Mouse (Mus musculus): ENCODE data around the gene Emx1.
A peak's percentile ranks its signal among the peaks of the same experiment; 100 is the strongest.

Gene Emx1

DNA sequence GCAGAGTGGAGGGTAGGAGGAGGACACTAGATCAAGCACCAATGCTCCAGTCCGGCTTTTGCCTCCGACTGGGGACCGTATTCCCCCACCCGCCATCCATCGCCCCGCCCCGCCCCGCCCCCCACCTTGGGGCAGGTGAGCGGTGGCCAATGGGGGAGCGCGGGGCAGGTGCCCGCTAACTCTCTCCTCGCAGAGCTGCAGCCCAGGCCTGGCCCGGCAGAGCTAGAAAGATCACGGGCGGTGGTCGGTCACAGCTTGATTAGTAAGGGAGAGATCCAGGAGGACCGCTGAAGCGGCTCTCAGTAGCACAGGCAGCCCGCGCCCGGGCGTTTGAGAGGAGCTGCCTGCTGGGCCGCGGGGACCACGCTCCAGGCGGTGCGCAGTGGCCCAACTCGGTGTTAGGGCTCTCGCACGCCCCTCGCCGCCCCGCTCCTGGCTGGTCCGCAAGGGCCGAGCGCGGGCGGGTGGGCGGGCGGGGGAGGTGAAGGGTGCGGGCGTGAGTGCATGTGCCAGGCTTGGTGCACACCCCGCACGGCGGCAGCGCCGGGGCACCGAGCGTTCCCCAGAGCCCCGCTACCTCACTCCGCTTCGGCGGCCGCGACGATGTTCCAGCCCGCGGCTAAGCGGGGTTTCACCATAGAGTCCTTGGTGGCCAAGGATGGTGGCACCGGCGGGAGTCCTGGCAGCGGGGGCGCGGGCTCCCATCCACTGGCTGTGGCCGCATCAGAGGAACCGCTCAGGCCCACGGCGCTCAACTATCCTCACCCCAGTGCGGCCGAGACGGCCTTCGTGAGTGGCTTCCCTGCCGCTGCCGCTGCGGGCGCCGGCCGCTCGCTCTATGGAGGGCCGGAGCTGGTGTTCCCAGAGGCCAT lies at the start of gene Emx1:
Emx1 (plus strand) TSS at position 99 of the 872 bp plus-strand sequence.
- DNase-seq = peak; percentile 90

- DNase-seq = no peak
Observed at GRCm38 (mm10) chr6:85139534-85139933, 47.7 kb upstream of the Emx1 start.

DNA sequence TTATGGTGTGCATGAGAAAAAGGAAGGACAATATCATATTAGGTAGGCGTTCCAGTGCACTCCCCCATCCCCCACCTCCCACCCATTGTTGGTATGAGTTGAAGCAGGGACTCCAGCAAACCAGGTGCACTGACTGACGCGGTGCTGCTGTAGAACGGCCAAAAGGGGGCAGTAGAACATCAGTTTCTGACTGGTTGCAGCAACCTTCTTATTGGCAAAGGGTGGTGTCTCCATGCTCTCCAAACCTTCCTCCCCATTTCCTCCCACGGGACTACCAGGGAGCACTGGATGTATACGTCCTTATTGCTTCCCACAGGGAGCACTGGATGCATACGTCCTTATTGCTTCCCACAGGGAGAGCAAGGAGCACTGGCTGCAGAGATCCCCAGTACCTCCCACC lies 46.2 kb upstream of the Emx1 start:
- DNase-seq = peak; percentile 61

DNA sequence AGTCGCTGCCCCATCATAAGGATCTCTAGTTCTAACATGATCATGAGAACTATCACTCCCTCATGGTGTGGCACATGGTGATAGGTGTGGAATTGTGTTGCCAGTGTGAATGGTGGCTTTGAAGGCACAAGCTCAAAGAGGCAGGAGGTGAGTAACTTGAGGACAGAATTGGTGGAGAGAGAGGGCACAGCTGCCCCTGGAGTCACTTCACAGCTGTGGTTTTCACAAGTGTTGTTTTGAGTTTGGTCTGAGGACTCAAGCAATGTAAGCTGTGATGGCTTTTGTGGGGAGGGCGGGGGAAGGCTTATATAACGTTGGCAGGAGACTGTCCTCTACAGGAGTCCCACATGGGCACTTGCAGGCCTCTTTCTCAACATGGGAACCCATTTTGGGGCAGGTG lies 42.8 kb upstream of the Emx1 start:
- no peak for DNase-seq

DNA sequence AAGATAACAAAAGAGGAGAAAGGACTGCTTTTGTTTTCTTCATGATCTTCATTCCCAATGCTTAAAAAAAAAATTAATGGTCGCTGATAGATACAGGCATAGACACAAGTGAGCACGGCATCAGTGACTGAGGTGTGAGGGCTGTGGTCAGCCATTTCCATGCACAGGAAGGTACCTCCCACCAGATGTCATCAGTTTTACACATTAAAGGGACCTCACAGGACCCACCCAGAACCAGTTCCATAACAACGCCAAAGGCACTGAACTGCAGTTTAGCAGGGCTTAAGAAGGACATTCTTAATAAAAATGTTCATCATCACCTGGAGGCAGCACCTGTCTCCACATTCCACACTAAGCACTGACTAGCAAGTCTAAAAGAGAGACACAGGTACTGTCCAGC lies 39.6 kb upstream of the Emx1 start:
- no peak for DNase-seq

GRCm38 (mm10) chr6:85150386-85150785 lies 36.9 kb upstream of the Emx1 start:
- DNase-seq = no peak

GRCm38 (mm10) chr6:85153970-85154540 lies 33.2 kb upstream of the Emx1 start:
- DNase-seq = peak; percentile 82

- DNase-seq = peak; percentile 73
Observed at GRCm38 (mm10) chr6:85154861-85155528, 32.2 kb upstream of the Emx1 start.

DNA sequence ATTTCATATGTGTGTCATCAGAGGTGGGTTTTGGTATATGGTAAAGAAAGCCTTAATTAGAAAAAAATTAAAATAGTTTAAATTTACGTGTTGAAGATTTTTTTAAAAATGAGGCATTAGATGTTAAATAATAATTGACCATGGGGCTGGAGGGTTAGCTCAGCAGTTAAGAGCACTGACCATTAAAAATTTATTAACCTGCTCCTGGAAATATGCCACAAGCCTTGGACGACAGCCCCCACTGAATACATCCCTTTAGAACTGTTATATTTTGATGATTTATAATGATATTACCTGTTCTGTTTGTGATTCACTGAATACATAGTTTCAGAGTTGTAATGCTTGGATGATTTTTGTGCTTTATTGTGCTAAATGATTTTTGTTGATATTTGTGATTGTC lies 30.7 kb upstream of the Emx1 start:
- peak; percentile 31 for DNase-seq

- DNase-seq = peak; percentile 39
Observed at GRCm38 (mm10) chr6:85158040-85158804, 29.0 kb upstream of the Emx1 start.

GRCm38 (mm10) chr6:85159092-85159760 lies 28.0 kb upstream of the Emx1 start:
- peak; percentile 74 for DNase-seq

- DNase-seq = peak; percentile 86
Observed at GRCm38 (mm10) chr6:85160201-85160923, 26.9 kb upstream of the Emx1 start.

DNA sequence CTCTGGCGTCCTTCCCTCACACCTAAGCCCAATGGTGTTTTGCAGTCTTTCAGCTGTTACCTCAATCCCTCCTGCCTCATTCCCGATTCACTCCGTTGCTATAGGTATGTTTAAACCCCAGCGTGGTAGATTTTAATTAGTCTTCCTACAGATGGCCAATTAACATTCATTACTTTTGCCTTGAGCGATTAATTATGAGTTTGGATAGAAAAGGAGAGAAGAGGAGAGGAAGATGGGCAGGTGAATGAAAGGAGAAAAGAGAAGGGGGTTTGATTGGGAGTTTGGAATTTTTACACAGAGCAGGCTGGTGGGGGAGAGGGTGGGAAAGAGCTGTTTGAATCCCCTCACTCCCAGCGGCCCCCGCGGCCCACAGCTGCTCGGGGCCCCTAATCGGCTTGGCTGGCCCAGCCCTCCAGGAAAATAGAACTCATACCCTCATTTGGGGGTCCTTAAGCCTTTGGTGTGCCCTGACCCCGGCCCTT lies 21.8 kb upstream of the Emx1 start:
- DNase-seq = no peak

GRCm38 (mm10) chr6:85179569-85179968 lies 7.7 kb upstream of the Emx1 start:
- DNase-seq = peak; percentile 45

GRCm38 (mm10) chr6:85180036-85180435 lies 7.2 kb upstream of the Emx1 start:
- DNase-seq = peak; percentile 83

GRCm38 (mm10) chr6:85183951-85184350 lies 3.3 kb upstream of the Emx1 start:
- no peak for DNase-seq

- DNase-seq = peak; percentile 81
Observed at GRCm38 (mm10) chr6:85186033-85186743, 1.1 kb upstream of the Emx1 start.

- no peak for DNase-seq
Observed at GRCm38 (mm10) chr6:85186744-85187059, 536 bp upstream of the Emx1 start.

- peak; percentile 80 for DNase-seq
Observed at GRCm38 (mm10) chr6:85188256-85189110, 1.2 kb downstream of the Emx1 start.

DNA sequence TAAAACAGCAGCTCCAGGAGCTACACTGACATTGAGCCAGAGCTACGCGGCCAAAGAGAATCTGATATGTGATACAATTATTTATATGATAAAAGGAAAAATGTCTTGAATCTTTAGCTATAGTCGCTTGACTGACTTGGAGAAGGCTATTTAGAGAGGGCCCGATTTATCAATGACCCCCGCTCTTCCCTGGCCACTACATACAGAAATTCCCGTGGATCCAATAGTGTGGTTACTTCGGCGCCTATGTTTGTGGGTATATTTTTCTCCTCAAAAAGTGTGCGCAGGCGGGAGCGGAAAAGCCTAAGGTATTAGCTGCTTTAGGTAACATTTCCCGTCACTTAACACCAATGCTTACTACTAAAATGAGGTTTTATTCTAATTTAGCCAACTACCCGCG lies 2.1 kb downstream of the Emx1 start:
- no peak for DNase-seq

All from kidney, postnatal 14 days (tissue).